Mouse (Mus musculus) MEL (cell line): ENCODE data around the gene Zfp91. TPM values are rescaled to one million over a fixed set of nuclear protein-coding genes. Genes with fewer than 3 reads are reported as not detected.

Experiments
- DNase-seq: peaks from one replicate; pipeline ENCODE4 v3.0.0; 2011; ENCODE audit warnings: low read depth, low spot score
- H3K27ac ChIP-seq: 2 replicates; pipeline ENCODE4 v1.5.1; 2012; ENCODE audit warnings: low read depth, mild to moderate bottlenecking, control low read depth, low read length, moderate library complexity; ENCODE audit not compliant: control insufficient read depth
- H3K27me3 ChIP-seq, 2 experiments: fragments of 150-350 bp in 1 of 2; sonication (generic) in 1 of 2; 2 replicates each; pipeline ENCODE4 v1.6.1; 2012; ENCODE audit warnings: low read length in 2 of 2, mild to moderate bottlenecking in 2 of 2, improper control_type of control experiment in 1 of 2, moderate library complexity in 1 of 2; ENCODE audit not compliant: insufficient read depth in 2 of 2, control insufficient read depth in 1 of 2
- H3K36me3 ChIP-seq, 2 experiments: 2 replicates each; pipeline ENCODE4 v1.6.1; 2012 to 2014; ENCODE audit warnings: low read length in 2 of 2, improper control_type of control experiment in 1 of 2, inconsistent platforms in 1 of 2, mild to moderate bottlenecking in 1 of 2; ENCODE audit not compliant: insufficient read depth in 2 of 2, control insufficient read depth in 1 of 2
- H3K4me1 ChIP-seq, 2 experiments: fragments of 150-350 bp in 1 of 2; sonication (generic) in 1 of 2; 2 replicates each; pipeline ENCODE4 v1.6.1; 2012; ENCODE audit warnings: low read length in 2 of 2, improper control_type of control experiment in 1 of 2, mild to moderate bottlenecking in 1 of 2; ENCODE audit not compliant: insufficient read depth in 2 of 2, control insufficient read depth in 1 of 2
- H3K4me3 ChIP-seq, 2 experiments: fragments of 150-350 bp in 1 of 2; sonication (generic) in 1 of 2; 2 replicates each; pipeline ENCODE4 v1.5.1; 2012; ENCODE audit warnings: low read depth in 2 of 2, low read length in 2 of 2, mild to moderate bottlenecking in 2 of 2, moderate library complexity in 2 of 2, control low read depth in 1 of 2, improper control_type of control experiment in 1 of 2; ENCODE audit not compliant: control insufficient read depth in 1 of 2, insufficient read depth in 1 of 2
- H3K79me2 ChIP-seq: 2 replicates; pipeline ENCODE4 v1.6.1; 2012; ENCODE audit warnings: mild to moderate bottlenecking, low read length, moderate library complexity; ENCODE audit not compliant: control insufficient read depth, poor library complexity, insufficient read depth
- H3K9ac ChIP-seq: 2 replicates; pipeline ENCODE4 v1.6.1; 2012; ENCODE audit warnings: low read depth, mild to moderate bottlenecking, control low read depth, low read length, moderate library complexity; ENCODE audit not compliant: control insufficient read depth, poor library complexity, severe bottlenecking
- H3K9me3 ChIP-seq: fragments of 150-350 bp; sonication (generic); replicated peaks from 2 replicates; pipeline ENCODE4 v1.6.1; 2012; ENCODE audit warnings: mild to moderate bottlenecking, low read length, improper control_type of control experiment, moderate library complexity; ENCODE audit not compliant: insufficient read depth
- CHD2 ChIP-seq: IDR thresholded peaks from 2 replicates; pipeline ENCODE4 v1.6.1; 2011; ENCODE audit warnings: low read length, improper control_type of control experiment
- E2F4 ChIP-seq: IDR thresholded peaks from 2 replicates; pipeline ENCODE4 v1.6.1; 2011; ENCODE audit warnings: low read depth, low read length, improper control_type of control experiment, borderline replicate concordance
- GABPA ChIP-seq: IDR thresholded peaks from 2 replicates; pipeline ENCODE4 v1.6.1; 2012; ENCODE audit warnings: low read depth, mild to moderate bottlenecking, inconsistent platforms, low read length, improper control_type of control experiment, moderate library complexity
- JUND ChIP-seq: IDR thresholded peaks from 2 replicates; pipeline ENCODE4 v1.6.1; 2011; ENCODE audit warnings: low read depth, mild to moderate bottlenecking, improper control_type of control experiment, low read length
- KAT2A ChIP-seq: conservative IDR thresholded peaks from 2 replicates; pipeline ENCODE4 v1.6.1; 2012; ENCODE audit warnings: low read depth, low read length, improper control_type of control experiment, inconsistent platforms
- MAFK ChIP-seq: IDR thresholded peaks from 2 replicates; pipeline ENCODE4 v1.6.1; 2011; ENCODE audit warnings: low read depth, mild to moderate bottlenecking, low read length, improper control_type of control experiment, borderline replicate concordance
- MAZ ChIP-seq: IDR thresholded peaks from 2 replicates; pipeline ENCODE4 v1.6.1; 2012; ENCODE audit warnings: low read depth, mild to moderate bottlenecking, inconsistent platforms, low read length, improper control_type of control experiment
- MEF2A ChIP-seq: IDR thresholded peaks from 2 replicates; pipeline ENCODE4 v1.6.1; 2014; ENCODE audit warnings: low read depth, mild to moderate bottlenecking, inconsistent platforms, low read length, improper control_type of control experiment; ENCODE audit not compliant: poor library complexity, insufficient replicate concordance, severe bottlenecking; ENCODE audit errors: extremely low read depth
- NELFE ChIP-seq: IDR thresholded peaks from 2 replicates; pipeline ENCODE4 v1.6.1; 2011; ENCODE audit warnings: low read depth, low read length, improper control_type of control experiment
- NRF1 ChIP-seq: IDR thresholded peaks from 2 replicates; pipeline ENCODE4 v1.6.1; 2014; ENCODE audit warnings: low read depth, mild to moderate bottlenecking, inconsistent platforms, low read length, improper control_type of control experiment, moderate library complexity; ENCODE audit not compliant: poor library complexity, insufficient read depth, severe bottlenecking
- POLR2A ChIP-seq, 2 experiments: IDR thresholded peaks; 2 replicates each; pipeline ENCODE4 v1.6.1; 2011 to 2012; ENCODE audit warnings: low read length in 2 of 2, mild to moderate bottlenecking in 2 of 2, control low read depth in 1 of 2, improper control_type of control experiment in 1 of 2, low read depth in 1 of 2, moderate library complexity in 1 of 2; ENCODE audit not compliant: control insufficient read depth in 1 of 2, insufficient read depth in 1 of 2, poor library complexity in 1 of 2
- TAL1 ChIP-seq: IDR thresholded peaks from 2 replicates; pipeline ENCODE4 v1.6.1; 2012; ENCODE audit warnings: mild to moderate bottlenecking, inconsistent platforms, low read length, moderate library complexity, mixed read lengths
- USF1 ChIP-seq: IDR thresholded peaks from 2 replicates; pipeline ENCODE4 v1.6.1; 2014; ENCODE audit warnings: low read depth, mild to moderate bottlenecking, inconsistent platforms, low read length, improper control_type of control experiment, moderate library complexity
- USF2 ChIP-seq, 2 experiments: IDR thresholded peaks; 2 replicates each; pipeline ENCODE4 v1.6.1; 2011 to 2012; ENCODE audit warnings: improper control_type of control experiment in 2 of 2, low read length in 2 of 2, borderline replicate concordance in 1 of 2, inconsistent platforms in 1 of 2, low read depth in 1 of 2, mild to moderate bottlenecking in 1 of 2; ENCODE audit not compliant: insufficient read depth in 1 of 2
- ZKSCAN1 ChIP-seq: IDR thresholded peaks from 2 replicates; pipeline ENCODE4 v1.6.1; 2012; ENCODE audit warnings: low read depth, mild to moderate bottlenecking, inconsistent platforms, low read length, improper control_type of control experiment, moderate library complexity
- ZMIZ1 ChIP-seq: IDR thresholded peaks from 2 replicates; pipeline ENCODE4 v1.6.1; 2012; ENCODE audit warnings: low read depth, mild to moderate bottlenecking, inconsistent platforms, low read length, improper control_type of control experiment, moderate library complexity
- ZNF384 ChIP-seq: IDR thresholded peaks from 2 replicates; pipeline ENCODE4 v1.6.1; 2012; ENCODE audit warnings: low read depth, mild to moderate bottlenecking, inconsistent platforms, low read length, improper control_type of control experiment
- polyA plus RNA-seq, 2 experiments: library from polyadenylated mRNA; stranded (reverse) in 1 of 2; unstranded in 1 of 2; fragments of >175 nt in 1 of 2; fragments of >200 nt in 1 of 2; gene quantifications; 2 replicates each; pipeline versions ENCODE4 v1.2.1 to v1.2.4; 2012; ENCODE audit warnings: low replicate concordance in 2 of 2, low read depth in 1 of 2; ENCODE audit not compliant: insufficient read length in 2 of 2, insufficient read depth in 1 of 2, missing spikeins in 1 of 2
- total RNA-seq: library from RNA; depleted of rRNA; stranded (reverse); fragments of 300-350 nt; gene quantifications from 2 replicates; pipeline ENCODE4 v1.2.3, GENCODE M21; 2012

Gene Zfp91
- total and polyA plus RNA-seq, 3 experiments = 32.3 to 148 (median 51.7) TPM

- Histone ChIP-seq H3K4me3 (no peak overlapping the region), H3K36me3 (peaks cover 0 to 4% of the 10 kb centered on the region in 2 experiments; a peak in 1 of 4 replicates), H3K9me3 (no peaks in the 10 kb centered on the region), H3K9ac (no peak overlapping the region), H3K4me1 (peaks cover 0 to 4% of the 10 kb centered on the region in 2 experiments; a peak in 1 of 4 replicates), H3K79me2 (peaks cover 2% of the 10 kb centered on the region), H3K27ac (no peak overlapping the region), H3K27me3 (no peaks in the 10 kb centered on the region)
- TF ChIP-seq ZMIZ1 (no peak), KAT2A (no peak), MAFK (no peak), GABPA (no peak), NELFE (no peak), CHD2 (no peak), USF2 (IDR thresholded peaks at IDR 0.05; ENCODE audit: borderline replicate concordance in 1 of 2, insufficient read depth in 1 of 2, low read depth in 1 of 2, low read length in 2 of 2) (no peak), MEF2A (no peak), ZNF384 (no peak), USF1 (no peak), E2F4 (no peak), POLR2A (IDR thresholded peaks at IDR 0.05; ENCODE audit: control insufficient read depth in 1 of 2, insufficient read depth in 1 of 2, low read depth in 1 of 2, low read length in 2 of 2, poor library complexity in 1 of 2) (no peak), TAL1 (no peak), ZKSCAN1 (no peak), NRF1 (no peak), JUND (no peak)
- DNase-seq = no peak
These were observed 9.8 kb upstream of the Zfp91 start for GRCm38 (mm10) chr19:12805730-12806129.

- Histone ChIP-seq H3K27ac (no peak overlapping the region), H3K79me2 (peaks cover 7% of the 10 kb centered on the region), H3K36me3 (peaks cover 0 to 6% of the 10 kb centered on the region in 2 experiments; a peak in 1 of 4 replicates), H3K4me3 (no peak overlapping the region), H3K4me1 (peaks cover 0 to 9% of the 10 kb centered on the region in 2 experiments; a peak in 2 of 4 replicates), H3K9ac (no peak overlapping the region), H3K9me3 (no peaks in the 10 kb centered on the region), H3K27me3 (no peaks in the 10 kb centered on the region)
- DNase-seq = no peak
- no peak for TF ChIP-seq MAZ
These were observed 8.3 kb upstream of the Zfp91 start for GRCm38 (mm10) chr19:12804237-12804636.
